Mouse (Mus musculus) left cerebral cortex, postnatal 25 days (tissue): ENCODE measurements around the gene H60b. TPM values are rescaled to one million over a fixed set of nuclear protein-coding genes. Genes with fewer than 3 reads are reported as not detected.
A peak's percentile ranks its signal among the peaks of the same experiment; 100 is the strongest.
"Not testable (repeated sequence)": the region's sequence is repeated elsewhere in the genome, so short reads cannot be mapped to it uniquely, and the experiment has no call there.

ENCODE experiments used
- DNase-seq, 2 experiments: peaks; one replicate each; pipeline ENCODE4 v3.0.0; 2022; ENCODE audit warnings: low spot score in 2 of 2, mixed read lengths in 1 of 2
- intact Hi-C: fragments of 180-260 bp; cut with DNase I; formaldehyde crosslinking; loops from one replicate; pipeline ENCODE4 v1.15.1; 2025
- total RNA-seq, 2 experiments: library from RNA; stranded (reverse); gene quantifications; 2 replicates each; pipeline ENCODE4 v1.2.3; 2021

H60b gene
- total RNA-seq, 2 experiments from 2014 or later, result not detected

DNA sequence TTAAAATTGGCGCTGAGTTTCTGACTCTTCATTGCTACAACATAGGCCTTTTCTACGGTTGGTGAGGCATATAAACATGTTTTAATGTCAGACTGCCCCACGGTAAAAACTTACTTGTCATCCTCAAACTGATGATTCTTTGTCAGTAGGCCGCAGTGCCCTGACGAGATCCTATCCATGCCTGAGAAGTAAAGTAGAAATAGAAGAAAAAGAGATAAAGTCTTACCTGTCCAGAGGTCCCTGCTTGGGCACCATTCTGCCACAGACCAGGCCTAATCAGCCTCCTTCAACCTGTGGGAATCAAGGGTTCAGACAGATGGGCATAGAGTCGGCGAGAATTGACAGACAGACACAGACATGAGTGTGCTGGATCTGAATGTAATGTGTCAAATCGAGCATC is 106.7 kb downstream of the H60b start:
- no peak for DNase-seq

DNA sequence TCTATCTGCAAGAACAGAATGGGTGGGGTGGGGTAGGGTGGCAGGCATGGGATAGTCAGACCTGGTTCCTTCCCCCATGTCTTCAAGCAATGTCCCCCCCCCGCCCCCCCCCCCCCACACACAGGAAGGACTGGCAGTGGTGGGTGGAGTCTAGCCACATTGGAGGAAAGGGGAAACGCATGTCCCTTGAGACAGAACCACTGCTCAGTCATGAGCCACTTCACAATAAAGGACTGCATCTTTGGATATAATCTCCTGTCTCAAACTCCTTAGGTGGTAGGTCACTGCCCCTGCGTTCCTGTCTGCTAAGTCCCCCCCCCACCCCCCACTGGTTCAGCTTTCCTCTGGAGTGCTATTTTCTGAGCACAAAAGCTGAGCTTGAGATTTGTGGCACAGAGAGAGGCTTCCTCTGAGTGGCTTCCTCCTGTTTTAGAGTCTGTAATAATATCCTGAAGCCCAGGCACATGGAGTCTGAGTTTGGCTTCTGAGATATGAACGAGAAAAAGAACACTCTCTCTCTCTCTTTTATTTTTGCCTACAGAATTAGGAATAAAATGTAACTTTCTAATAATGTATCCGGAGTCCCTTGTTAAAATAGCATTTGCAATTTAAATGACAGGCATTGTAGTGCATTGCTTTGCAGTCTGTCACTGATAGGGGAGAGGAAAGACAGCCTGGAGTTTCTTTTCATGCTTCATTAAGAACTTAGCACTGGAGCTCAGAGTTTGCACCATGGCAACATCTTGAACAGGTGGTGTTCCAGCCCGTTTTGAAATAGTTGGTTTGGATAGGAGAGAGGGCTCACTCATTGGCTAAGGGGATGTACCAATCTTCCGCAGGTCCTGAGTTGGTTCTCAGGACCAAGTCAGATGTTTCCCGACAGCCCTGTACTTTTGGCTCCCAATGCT is 112.7 kb downstream of the H60b start:
- intact Hi-C loops, DNase-seq: not testable (repeated sequence)

More for the DNA sequence above, 106.7 kb downstream of the H60b start:
- intact Hi-C loops, result no loop called here

DNA sequence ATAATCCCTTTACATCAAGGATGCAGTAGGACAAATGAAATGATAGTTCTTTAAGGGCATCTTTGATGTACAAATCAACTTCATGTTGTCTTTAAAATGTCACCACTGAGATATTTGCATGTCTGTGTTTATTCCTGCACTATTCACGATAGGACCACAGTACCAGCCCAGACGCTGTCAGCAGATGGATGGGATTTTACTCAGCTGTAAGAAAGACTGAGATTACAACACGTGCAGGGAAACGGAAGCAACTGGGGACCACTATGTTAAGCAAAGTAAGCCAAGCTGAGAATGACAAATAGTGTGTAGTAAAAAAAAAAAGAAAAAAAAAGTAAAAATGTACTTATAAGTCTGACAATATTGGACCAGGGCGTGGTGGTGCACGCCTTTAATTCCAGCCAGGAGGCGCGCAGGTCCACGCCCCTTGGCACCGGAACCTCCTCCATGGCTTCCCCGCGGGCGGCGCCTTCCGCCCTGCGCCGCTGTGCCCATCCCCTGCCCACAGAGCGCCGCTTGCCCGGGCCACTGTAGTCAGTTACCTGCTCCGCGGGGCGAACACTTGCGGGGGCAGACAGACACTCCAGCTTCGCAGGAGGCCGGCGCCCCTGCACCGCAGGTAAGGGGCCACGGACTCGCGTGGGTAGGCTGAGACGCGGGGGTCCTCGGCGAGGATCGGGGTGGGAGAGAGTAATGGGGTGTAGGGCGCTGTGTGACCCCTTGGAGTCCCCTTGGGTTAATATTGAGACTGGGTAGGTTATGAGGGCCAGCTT is 114.7 kb downstream of the H60b start:
- intact Hi-C loops, DNase-seq: not testable (repeated sequence)

DNA sequence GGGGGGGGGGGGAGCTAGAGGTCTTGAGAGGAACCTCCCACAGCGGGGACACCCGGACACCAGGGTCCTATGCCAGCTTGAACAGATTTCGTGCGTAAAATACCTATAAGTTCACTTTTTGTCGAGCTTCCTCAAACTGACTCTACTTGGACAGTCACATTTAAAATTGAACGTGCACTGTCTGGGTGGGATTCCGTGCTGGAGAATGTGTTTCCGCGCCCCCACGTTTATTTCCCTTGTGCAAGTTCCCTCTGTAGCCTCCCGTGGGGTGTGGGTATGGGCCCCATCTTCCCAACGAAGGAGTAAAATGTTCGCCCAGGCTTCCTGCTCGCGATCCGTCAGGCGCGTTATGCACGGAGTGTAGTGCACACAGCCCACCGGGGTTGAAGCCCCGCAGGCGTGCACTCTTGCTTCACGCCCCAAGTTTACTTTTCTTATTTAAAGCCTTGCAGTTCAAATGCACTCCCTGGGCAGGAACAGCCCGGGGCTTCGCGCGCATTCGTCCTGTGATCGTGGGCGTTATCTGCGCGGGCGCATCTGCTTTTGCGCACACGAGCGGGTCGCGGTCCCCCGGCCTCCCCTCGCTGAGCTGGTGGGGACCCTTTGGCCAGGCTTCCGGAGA is 115.4 kb downstream of the H60b start:
- no peak for DNase-seq
- intact Hi-C loops, result no loop called here

DNA sequence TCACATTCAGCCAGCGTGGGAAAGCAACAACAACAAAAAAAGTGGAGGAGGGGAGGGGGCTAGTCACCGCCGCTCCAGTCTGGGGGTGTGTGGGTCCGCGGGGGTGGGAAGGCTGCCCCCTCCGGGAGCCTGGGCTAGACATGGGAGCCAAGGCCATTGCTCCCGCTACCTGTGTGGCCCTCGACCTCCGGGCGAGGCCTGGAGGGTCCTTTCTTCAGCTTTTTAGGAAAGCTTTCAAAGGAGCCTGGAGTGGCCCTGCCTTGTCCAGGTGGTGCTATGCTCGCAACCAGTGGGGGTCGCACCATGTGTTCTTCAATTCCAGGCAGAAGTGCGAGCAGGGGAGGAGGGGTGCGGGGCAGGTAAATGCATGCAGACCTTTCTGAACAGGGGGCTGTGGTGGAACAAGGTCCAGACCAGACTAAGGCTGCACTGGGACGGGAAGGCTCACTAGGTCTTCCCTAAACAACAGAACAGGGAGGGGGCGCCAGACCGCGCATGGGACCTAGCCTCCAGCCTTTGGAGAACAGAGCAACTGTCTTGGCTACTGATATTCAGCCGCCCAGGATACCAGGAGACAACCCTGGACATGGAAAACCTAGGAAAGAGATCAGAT is 116.2 kb downstream of the H60b start:
- intact Hi-C loops, result no loop called here
- no peak for DNase-seq

DNA sequence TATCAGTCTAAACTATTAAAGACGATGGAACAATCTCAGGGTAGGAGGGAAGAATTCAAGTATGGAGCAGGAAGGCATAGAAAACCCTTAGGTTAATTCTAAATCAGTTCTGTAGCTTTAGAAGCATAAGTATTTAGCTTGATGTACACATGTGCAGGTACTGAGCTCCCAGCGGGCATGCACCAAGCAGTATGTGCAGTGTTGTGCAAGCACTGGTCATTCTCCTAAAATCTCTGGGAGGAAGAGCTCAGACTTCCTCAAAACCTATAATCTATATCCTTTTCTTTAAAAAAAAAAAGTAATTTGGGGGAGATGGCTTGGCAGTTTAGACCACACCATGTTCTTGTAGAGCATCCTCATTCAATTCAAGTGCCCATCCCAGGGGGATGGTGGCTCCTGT is 120.1 kb downstream of the H60b start:
- DNase-seq, intact Hi-C loops: not testable (repeated sequence)

DNA sequence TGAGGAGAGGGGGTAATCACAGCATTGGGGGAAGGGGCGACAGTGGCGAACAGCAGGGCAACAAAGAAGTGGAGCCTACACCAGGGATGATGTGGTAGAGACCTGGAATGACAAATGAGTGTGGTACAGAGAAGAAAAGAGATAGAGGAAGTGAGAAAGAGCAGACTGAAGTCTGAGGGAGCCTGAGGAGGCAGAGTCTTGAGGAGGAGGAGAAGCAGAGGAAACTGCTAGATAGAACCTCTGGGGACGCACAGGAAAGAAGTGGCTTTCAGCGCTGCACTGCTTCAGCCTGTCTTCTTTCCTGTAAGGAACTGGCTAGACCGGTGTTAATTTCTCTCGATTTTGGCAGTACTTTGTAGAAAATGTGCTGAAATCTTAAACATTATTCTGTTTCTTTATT is 124.4 kb downstream of the H60b start:
- DNase-seq, result no peak
- intact Hi-C loops, result no loop called here

DNA sequence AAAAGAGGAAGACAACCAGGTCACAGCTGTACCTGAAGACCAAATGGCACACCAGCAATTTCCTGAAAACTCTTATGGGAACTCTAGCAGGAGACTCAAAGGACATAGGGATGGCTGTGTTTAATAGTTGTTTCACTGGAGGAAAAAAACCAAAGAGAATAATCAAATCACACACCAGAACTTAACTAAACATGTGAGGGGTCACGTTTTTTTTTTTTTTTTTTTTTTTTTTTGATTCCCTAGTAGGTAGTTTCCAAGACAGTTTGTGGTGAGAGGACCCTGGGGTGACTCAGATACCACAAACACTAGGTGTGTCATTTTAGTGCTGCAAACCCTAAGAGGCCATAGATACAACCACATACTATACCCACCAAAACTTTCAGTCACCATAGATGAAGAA is 137.3 kb downstream of the H60b start:
- intact Hi-C loops, result no loop called here

DNA sequence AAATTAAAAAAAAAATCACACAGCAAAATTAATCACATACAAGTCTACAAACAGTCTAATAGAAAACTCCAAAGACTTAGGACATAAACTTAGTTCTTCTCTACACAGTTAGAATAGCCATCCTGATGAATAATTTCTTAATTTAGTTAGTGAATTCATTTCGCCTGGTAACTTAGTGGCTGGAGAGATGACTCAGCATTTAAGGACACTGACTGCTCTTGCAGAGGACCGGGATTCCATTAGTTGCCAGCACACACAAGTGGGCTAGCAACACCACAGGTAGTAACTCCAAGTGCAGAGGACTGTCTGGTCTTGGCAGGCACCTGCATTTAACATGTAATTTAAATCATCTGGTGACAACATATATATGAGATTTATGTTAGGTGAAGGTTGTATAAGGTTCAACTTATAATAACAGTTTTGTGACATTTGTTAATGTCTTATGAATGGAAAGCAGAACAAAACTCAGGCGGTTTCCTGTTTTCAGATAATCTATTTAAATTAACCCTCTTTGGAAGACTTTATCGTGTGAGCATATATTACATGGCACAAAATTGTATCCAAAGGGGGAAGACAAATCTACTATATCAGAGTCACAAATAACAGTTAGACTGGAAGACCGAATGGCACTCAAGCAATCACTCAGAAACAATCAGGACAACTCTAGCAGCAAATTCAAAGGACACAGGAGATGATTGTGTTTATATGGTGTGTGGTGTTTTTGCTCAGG is 138.8 kb downstream of the H60b start:
- intact Hi-C loops, result no loop called here

More for the DNA sequence above, 137.3 kb downstream of the H60b start:
- no peak for DNase-seq

DNA sequence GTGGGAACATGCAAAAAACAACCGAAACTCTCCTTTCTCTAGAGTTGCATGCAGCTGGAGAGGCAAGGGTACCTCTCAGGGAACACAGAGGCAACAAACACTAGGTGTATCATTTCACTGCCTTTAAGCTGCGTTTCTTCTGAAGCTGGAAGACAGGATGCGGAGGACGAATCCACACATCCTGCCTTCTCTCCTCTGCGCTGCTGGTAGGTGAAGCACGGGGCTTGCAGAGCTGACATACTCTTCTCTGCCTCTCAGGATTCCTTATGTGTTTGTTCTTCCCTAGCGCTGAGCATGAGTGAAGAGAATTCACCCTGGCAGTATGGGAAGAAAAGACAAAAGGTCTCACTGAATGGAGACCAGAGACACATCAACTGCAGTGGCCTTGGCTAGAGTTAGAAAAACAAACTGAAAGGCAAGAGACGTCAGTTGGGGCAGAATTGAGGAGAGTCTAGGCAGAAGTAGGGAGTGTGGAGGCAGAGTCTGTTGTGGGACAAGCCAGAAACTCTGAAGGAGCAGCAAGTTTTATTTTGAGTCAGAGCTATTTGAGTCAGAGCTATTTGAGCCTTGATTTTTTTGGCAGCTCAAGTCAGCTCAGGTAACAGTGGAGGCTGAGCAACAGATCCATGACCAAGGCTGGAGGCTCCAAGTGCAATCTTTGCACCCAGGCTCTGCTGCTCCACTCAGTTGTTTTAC is 139.5 kb downstream of the H60b start:
- intact Hi-C loops, result no loop called here
- DNase-seq, result peak in 1 of 2 experiments; percentile 12

More for the DNA sequence above, 138.8 kb downstream of the H60b start:
- DNase-seq, result no peak

DNA sequence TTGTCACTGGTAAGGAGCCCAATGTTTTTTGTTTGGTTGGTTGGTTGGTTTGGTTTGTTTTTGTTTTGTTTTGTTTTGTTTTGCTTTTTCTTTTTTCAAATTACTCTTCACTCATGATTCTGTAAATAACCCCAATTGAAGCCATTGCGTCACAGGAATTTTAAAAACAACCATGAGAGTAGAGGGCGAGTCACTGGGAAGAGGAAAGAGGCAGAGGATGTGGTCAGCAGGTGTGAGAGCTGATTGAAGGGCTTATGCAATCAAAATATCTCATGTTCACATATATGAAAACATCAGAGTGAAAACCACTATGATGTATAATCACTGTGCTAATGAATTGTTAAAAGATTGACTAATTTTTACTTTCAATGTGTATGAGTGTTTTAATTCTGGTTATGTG is 140.9 kb downstream of the H60b start:
- DNase-seq, result no peak
- intact Hi-C loops, result no loop called here

DNA sequence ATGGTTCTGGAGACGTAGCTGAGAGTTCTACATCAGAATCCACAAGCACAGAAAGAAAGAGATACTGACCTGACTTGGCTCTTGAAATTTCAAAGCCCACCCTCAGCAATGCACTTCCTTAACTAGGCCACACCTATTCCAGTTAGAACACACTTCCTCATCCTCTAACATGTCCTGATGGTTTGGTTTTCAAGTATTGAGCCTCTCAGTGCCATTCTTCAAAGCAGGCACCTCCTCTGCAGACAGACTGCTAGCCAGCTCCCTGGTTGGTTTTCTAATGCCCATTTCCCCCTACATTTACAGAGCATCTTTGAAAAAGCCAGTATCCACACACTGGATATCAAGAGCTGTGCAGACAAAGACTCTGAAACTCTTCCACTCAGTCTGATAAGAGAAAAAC is 143.3 kb downstream of the H60b start:
- DNase-seq, result no peak
- intact Hi-C loops, result no loop called here

DNA sequence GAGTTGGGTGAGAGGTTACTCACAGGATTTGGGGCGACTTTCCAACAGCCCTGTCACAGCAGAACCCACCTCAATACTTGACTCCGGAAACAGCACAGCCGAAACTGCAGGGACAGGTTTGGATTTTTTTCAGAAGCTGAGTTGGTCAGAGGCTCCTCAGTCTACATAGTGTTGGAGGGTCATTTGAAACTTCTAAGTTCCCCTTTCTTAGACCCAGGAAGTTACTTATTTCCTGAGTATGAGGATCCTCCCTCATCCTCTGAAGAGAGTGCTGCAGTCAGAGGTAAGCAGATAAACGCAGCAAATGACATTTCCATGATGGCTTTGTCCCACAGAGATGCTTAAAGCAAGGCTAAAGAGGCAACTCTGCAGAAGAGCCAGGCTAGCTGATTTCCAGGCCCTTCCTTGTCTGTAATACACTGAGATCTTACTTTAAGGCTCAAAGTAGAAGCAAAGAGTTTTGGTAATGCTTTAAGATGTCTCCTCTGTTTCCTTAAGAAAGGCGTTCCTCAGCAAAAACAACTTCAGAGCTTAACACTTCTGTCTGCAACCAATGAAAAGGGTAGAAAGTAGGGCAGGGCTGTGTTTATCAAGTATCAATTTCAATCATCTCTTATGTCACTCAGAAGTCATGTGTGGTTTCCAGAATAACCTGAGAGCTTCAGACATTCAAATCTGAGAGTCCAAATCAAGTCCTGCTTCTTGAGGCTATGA is 144.1 kb downstream of the H60b start:
- intact Hi-C loops, result no loop called here

DNA sequence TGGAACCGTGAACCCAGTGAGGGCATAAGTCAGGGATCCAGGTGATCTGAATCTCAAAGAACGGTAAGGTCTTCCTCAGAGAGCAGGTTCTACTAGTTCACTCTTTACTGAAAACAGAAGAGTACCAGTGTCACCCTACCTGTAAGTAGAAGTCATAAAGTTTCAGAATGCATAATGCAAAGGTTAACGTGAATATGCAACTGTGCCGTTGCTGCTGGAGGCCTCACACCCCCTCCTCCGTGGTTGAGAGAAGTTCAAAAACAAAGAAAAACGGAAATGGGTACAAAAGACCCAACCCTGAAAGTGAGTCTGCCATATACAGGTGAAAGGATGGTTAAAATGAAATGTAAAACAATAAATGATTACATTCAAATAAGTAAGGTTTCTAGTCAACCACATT is 145.3 kb downstream of the H60b start:
- intact Hi-C loops, result no loop called here
- DNase-seq, result no peak

More for the DNA sequence above, 144.1 kb downstream of the H60b start:
- no peak for DNase-seq

DNA sequence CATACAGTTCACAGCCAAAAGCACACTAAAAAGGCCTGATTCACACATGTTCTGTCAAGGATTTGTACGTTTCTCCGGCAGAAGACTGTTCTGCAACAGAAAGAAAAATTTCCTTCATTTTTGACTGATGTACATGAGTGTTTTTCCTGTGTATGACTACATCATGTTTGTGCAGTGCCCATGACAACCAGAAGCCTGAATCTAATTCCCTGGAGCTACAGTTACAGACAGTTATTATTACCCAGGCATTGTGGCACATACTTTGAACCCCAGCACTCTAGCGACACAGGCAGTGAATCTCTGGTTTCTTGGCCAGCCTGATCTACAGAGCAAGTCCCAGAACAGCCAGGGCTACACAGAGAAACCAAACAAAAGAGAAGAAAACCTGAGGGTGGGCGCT is 147.4 kb downstream of the H60b start:
- intact Hi-C loops, result no loop called here
- DNase-seq, result no peak

DNA sequence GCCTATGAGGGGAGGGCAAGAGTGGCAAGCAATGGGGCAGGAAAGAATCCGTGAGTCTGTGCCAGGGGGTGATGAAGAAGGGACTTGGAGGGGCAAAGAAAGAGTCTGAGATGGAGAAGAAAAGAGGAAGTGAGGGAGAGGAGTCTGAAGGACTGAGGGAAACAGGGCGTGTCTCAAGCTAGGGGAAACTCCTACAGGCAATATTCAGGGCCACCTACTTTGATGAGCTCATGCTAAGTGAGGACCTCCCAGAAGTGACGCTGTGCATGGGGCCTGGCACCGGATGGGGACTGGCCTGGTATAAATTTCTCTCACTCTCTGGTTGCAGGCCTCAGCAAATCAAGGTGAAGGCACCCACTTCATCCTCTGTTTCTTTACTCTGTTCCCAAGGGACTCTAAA is 148.1 kb downstream of the H60b start:
- intact Hi-C loops, result no loop called here
- no peak for DNase-seq

DNA sequence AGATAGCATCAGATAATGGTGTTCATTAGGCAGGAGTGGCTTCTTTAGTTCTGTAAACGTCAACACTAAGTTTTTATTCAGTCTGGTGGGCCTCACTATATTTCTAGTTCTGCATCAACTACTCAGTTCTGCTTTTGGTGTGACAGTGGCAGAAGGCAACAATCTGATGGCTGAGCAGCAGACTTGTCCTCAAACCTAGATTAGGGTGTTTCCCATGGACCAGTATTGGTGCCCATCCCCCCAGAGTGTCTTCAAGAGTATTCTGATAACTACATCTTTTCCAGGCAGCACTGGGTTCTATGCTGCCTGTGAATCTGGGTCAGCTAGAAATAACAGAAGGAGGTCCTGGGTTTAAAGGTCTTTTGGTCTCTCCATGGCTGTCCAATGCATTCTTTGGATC is 149.8 kb downstream of the H60b start:
- intact Hi-C loops, result no loop called here

DNA sequence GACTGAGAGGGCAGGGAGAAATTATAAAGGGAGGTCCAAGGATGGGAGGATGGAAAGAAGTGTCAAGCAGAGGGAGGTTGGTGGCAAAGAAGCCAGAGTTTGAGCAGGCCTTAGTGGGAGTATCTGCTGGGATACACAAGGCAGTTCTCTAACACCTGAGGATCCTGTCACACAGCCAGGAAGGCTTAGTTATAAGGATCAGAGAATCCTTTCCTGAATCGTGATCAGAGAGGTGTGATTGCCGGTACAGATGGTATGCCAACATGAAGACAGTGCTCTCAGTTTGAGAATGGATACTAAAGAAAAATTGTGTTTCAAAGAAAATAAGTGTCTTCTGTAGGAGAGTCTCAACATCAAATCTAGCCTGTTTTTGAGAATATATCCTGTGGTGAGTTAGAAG is 164.5 kb downstream of the H60b start:
- DNase-seq, result peak in 1 of 2 experiments; percentile 31
- intact Hi-C loops, result no loop called here

More for the DNA sequence above, 149.8 kb downstream of the H60b start:
- no peak for DNase-seq
